In the genomic region with DNA sequence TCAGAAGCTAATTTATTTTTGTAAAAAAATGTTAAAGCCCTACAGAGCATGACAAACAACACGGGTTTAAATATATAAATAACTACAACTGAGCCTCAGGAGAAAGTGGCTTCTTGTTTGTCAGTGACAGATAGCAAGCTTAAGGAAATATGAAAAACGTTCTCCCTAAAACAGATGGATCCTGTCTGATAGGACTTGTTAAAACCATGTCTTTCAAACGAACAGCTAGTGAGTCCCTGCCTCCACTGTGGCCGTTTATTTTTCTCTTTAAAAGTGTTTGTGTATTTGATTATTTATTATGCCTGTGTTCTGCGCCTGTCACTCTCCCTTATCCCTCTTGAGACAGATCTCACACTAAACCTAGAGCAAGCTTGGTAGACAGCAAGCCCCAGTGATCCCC, we compare ENCODE assay signal across 19 mouse cellular contexts.
"Had no signal": no experiment of that assay in that cellular context is flagged by ENCODE, and none has a peak within 500 bp of the region (broad histone marks: within the 10 kb centered on the region; RNA-seq: fewer than 3 reads in every experiment).

No protein-coding gene starts in this region.

- H3K4me1 ChIP-seq: lung, embryonic 15.5 days; midbrain, embryonic 13.5 days; midbrain, embryonic 15.5 days; neural tube, embryonic 12.5 days had no signal

- H3K27me3 ChIP-seq: lung, embryonic 15.5 days; midbrain, embryonic 13.5 days; midbrain, embryonic 15.5 days; neural tube, embryonic 12.5 days had no signal

- ATAC-seq: lung, postnatal 0 days; midbrain, embryonic 13.5 days; midbrain, embryonic 15.5 days had no signal

- H3K4me3 ChIP-seq: lung, embryonic 15.5 days; midbrain, embryonic 13.5 days; midbrain, embryonic 15.5 days; neural tube, embryonic 12.5 days had no signal

- H3K4me2 ChIP-seq: liver, embryonic 11.5 days; lung, embryonic 15.5 days; midbrain, embryonic 11.5 days; midbrain, embryonic 13.5 days; midbrain, embryonic 15.5 days; neural tube, embryonic 12.5 days had no signal

- H3K36me3 ChIP-seq: lung, embryonic 15.5 days; midbrain, embryonic 13.5 days; midbrain, embryonic 15.5 days; neural tube, embryonic 12.5 days had no signal

- H3K9me3 ChIP-seq: lung, embryonic 15.5 days; midbrain, embryonic 13.5 days; midbrain, embryonic 15.5 days; neural tube, embryonic 12.5 days had no signal

- H3K9ac ChIP-seq: liver, embryonic 14.5 days; lung, embryonic 15.5 days; midbrain, embryonic 13.5 days; midbrain, embryonic 15.5 days; neural tube, embryonic 12.5 days had no signal

- H3K27ac ChIP-seq: liver, embryonic 14.5 days; lung, embryonic 15.5 days; macrophage; midbrain, embryonic 13.5 days; midbrain, embryonic 15.5 days; neural tube, embryonic 12.5 days had no signal

- DNase-seq: liver; lung, adult 2 months; lung, postnatal 14 days; lung, postnatal 36 days; right cerebral cortex, postnatal 14 days; right cerebral cortex, postnatal 4 days; spleen, adult 18-20 months; thymus, adult 18-20 months; thymus, postnatal 14 days; thymus, postnatal 36 days had no signal
